Mouse (Mus musculus): ENCODE measurements around the gene Gm10309. TPM values are rescaled to one million over a fixed set of nuclear protein-coding genes. Genes with fewer than 3 reads are reported as not detected.

The Gm10309 gene
- polyA plus RNA-seq, 1 experiment from 2014 or later, result 0.82 TPM

Other genes starting within 250 kb of the Gm10309 start
- 3.6 and 4.3 TPM in 2 replicates for gene Epas1, start 248.5 kb upstream of the Gm10309 start, polyA plus RNA-seq (2016; fragmentation: Nextera tagmentation; extraction: Ambion mirVana)